Mouse (Mus musculus): ENCODE measurements around the gene C2cd2. TPM values are rescaled to one million over a fixed set of nuclear protein-coding genes. Genes with fewer than 3 reads are reported as not detected.
"Not testable (repeated sequence)": the region's sequence is repeated elsewhere in the genome, so short reads cannot be mapped to it uniquely, and the experiment has no call there.

The C2cd2 gene
- polyA plus RNA-seq (2015; fragmentation: Nextera tagmentation; extraction: Ambion mirVana), result 11.2 and 12.7 TPM in 2 replicates

DNA sequence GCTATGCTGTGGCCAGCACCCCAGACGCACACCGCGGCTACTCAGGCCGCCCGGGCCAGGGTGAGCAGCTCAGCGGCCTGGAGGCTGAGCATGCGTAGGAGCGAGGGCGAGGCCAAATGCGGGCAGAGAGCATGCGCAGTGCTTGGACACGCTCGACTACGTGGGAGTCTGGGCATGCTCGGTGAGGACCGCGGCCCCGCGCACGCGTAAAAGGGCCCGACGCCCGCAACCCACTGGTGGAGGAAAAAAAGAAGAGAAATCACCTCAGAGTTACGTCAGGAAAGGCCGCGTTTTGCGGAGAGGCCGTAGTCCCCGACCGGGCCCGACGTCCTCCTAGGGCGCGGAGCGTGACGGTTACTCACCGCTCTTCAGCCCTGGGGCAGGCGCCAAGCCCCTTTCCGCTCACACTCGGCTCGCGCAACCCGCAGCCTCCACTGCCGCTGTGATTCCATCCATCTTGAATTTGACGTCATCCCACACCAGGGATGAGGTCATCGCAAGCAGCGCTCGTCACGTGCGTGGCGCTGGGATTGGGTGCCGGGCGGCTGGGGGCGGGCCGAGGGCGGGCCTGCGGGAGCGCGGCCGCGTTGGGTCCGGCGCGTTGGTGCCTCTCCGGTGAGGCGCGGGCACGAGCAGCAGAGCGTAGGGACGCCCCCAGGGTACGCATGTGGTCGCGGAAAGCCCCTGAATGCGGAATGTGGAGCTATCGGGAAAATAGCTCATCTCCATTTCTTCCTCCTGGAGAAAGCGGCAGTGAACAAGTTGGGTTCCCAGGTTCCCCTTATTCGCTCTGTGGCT lies at the start of gene C2cd2, which contains the start of gene Zbtb21:
TSS of gene C2cd2 (minus strand) at position 448 of the 798 bp plus-strand sequence.
TSS of gene Zbtb21 (minus strand) at position 472 of the 798 bp plus-strand sequence.
- ATAC-seq, result peak; percentile 99

DNA sequence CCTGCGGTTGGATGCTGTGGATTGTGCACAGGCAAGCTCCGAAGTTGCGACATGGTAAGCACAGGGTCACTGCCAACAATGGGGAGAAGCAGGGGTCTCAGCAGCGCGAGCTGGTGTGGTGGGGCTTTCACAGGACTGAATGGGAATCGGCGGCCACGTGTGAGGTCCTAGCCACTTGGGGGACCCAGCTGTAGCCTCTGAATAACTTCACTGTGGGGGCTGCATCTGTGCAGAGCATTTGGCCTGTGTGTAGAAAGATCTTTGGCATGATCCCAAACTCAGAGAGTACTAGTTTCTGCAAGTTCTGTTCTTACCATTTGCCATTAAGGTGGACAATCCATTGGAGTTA lies 35.0 kb upstream of the C2cd2 start:
- peak; percentile 67 for ATAC-seq
- peak overlapping the region; percentile 51 for H3K9ac ChIP-seq (replicated peaks; ENCODE audit: low read depth, low read length)
- WGBS, result 0% methylated on average over 8 of the region's 8 CpGs
- peak overlapping the region; percentile 81 for H3K4me2 ChIP-seq (ENCODE audit: low read length)
- H3K27me3 ChIP-seq (replicated peaks; ENCODE audit: control insufficient read depth, insufficient read depth, low read length); H3K27ac ChIP-seq (ENCODE audit: low read length); H3K36me3 ChIP-seq (ENCODE audit: control insufficient read depth, insufficient read depth): not testable (repeated sequence)
- peak overlapping the region; percentile 53 for H3K4me3 ChIP-seq (replicated peaks; ENCODE audit: low read length)
- peaks cover 11% of the 10 kb centered on the region for H3K9me3 ChIP-seq (ENCODE audit: control insufficient read depth, low read length)
- H3K4me1 ChIP-seq (replicated peaks; ENCODE audit: control insufficient read depth, insufficient read depth, low read length), result peaks cover 12% of the 10 kb centered on the region

More for the DNA sequence above, at the start of gene C2cd2, which contains the start of gene Zbtb21:
- H3K4me1 ChIP-seq (replicated peaks; ENCODE audit: control insufficient read depth, insufficient read depth, low read length), result peaks cover 16% of the 10 kb centered on the region
- H3K4me3 ChIP-seq (replicated peaks; ENCODE audit: low read length), result peak within 1 kb of the TSS; percentile 93
- H3K36me3 ChIP-seq (ENCODE audit: control insufficient read depth, insufficient read depth), result no peaks in the 10 kb centered on the region
- peak within 1 kb of the TSS; percentile 99 for H3K27ac ChIP-seq (ENCODE audit: low read length)
- WGBS, result under 1% methylated on average over 78 of the region's 78 CpGs
- H3K27me3 ChIP-seq (replicated peaks; ENCODE audit: control insufficient read depth, insufficient read depth, low read length), result no peaks in the 10 kb centered on the region
- no peaks in the 10 kb centered on the region for H3K9me3 ChIP-seq (ENCODE audit: control insufficient read depth, low read length)
- H3K4me2 ChIP-seq (ENCODE audit: low read length), result peak within 1 kb of the TSS; percentile 91
- peak within 1 kb of the TSS; percentile 95 for H3K9ac ChIP-seq (replicated peaks; ENCODE audit: low read depth, low read length)

DNA sequence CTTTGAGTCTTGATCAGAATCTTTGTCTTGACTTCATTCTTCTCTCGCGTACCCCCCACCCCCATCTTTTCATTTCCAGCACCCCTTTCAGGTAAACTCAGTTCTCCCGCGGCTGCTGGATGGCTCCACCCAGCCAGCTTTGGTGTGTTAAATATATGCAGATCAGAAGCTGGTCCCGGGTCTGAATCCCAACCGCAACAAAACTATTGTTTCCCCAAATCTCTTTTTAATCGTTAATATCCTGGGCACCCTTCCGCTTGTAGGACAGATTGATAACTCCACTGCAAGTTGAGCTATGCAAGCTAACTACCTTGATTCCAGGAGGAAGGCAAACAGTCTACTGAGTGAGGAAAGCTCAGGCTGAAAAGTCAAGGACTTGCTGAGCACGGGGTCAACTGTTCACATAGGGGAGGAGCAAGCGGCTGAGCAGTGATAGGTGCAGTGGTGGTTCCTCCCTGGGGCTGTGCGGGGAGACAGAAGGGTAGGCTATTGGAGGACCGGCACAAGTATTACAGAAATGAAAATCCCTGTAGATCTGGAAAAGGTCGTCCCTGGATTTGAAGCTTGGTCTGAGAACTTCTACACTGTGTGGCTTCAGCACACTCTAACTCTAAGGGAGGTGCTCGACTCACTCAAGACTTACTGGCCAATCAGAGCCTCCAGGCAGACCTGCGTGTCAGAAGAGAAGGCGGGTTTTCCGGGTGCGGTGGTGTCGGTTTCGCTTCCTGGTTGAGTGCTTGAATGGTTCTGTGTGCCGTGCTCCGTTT lies 34.4 kb upstream of the C2cd2 start, which contains the start of gene B230307C23Rik:
TSS of gene B230307C23Rik (plus strand) at position 700 of the 767 bp plus-strand sequence.
- H3K4me3 ChIP-seq (replicated peaks; ENCODE audit: low read length), result peak within 1 kb of the TSS; percentile 53
- H3K27me3 ChIP-seq (replicated peaks; ENCODE audit: control insufficient read depth, insufficient read depth, low read length), result no peaks in the 10 kb centered on the region
- 4% methylated on average over 22 of the region's 22 CpGs for WGBS
- peak; percentile 100 for ATAC-seq
- peak within 1 kb of the TSS; percentile 81 for H3K4me2 ChIP-seq (ENCODE audit: low read length)
- peaks cover 12% of the 10 kb centered on the region for H3K4me1 ChIP-seq (replicated peaks; ENCODE audit: control insufficient read depth, insufficient read depth, low read length)
- H3K36me3 ChIP-seq (ENCODE audit: control insufficient read depth, insufficient read depth), result peaks cover 4% of the 10 kb centered on the region; the same call in 1 of the 2 replicates
- no peak within 1 kb of the TSS for H3K27ac ChIP-seq (ENCODE audit: low read length)
- H3K9ac ChIP-seq (replicated peaks; ENCODE audit: low read depth, low read length), result peak within 1 kb of the TSS; percentile 51
- H3K9me3 ChIP-seq (ENCODE audit: control insufficient read depth, low read length), result peaks cover 7% of the 10 kb centered on the region

DNA sequence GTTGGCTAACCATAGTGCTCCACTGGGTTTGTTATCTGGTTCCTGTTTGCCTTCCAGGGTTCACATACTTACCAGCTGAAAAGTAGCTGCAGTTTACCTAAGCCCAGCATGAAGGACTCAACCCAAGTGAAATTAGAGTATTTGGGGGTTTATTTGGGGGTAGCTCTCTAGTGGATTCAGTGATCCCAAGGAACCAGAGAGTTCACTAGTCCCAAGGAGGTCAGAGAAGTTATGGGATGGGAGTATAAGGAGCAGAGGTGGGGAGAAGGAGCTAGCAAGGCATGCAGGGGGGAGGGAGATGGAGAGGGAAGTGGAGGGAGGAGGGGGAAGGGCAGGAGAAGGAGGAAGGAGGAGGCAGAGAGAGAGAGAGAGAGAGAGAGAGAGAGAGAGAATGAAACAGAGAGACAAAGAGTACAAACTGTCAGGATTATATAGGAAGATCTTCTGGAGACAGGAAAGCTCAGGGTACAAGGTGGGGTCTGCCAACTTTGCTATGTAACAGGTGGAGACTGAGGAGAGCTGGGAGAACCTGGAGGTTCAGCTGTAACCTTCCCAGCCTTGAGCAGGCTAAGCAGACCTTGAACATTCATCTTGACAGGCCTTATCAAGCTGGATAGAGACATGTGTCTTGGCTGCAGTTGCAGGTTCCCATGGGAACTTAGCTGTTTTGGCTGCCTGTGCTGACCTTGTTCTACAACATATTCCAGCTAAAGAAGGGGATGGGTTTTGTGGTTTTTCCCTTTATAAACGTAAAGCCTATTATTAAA lies 33.6 kb upstream of the C2cd2 start:
- 7% methylated on average over 1 of the region's 1 CpGs for WGBS
- no peak overlapping the region for H3K9ac ChIP-seq (replicated peaks; ENCODE audit: low read depth, low read length)
- H3K27ac ChIP-seq (ENCODE audit: low read length), result no peak overlapping the region
- peaks cover 12% of the 10 kb centered on the region for H3K4me1 ChIP-seq (replicated peaks; ENCODE audit: control insufficient read depth, insufficient read depth, low read length)
- ATAC-seq, result no peak
- peaks cover 4% of the 10 kb centered on the region; the same call in 1 of the 2 replicates for H3K36me3 ChIP-seq (ENCODE audit: control insufficient read depth, insufficient read depth)
- no peaks in the 10 kb centered on the region for H3K27me3 ChIP-seq (replicated peaks; ENCODE audit: control insufficient read depth, insufficient read depth, low read length)
- H3K4me3 ChIP-seq (replicated peaks; ENCODE audit: low read length), result peak overlapping the region; percentile 53
- H3K9me3 ChIP-seq (ENCODE audit: control insufficient read depth, low read length), result peaks cover 7% of the 10 kb centered on the region
- peak overlapping the region; percentile 81 for H3K4me2 ChIP-seq (ENCODE audit: low read length)

DNA sequence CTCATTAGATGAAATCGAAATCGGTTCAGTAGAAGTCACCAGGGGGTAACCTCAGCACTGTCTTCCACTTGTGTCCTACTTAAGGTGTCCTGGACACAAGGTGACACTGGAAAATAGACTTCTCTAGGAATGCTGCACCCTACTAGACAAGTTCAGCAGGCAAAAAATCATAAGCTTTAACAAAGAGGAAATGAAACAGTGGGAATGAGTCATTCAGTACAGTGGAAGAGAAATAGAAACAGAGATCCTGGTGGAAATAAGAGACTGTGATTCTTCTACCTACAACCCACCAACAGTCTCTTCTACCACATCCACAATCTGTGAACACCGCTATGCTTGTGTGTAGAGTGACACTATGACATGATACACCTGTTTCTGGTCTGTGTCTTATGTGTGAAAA lies 30.1 kb upstream of the C2cd2 start:
- H3K4me2 ChIP-seq (ENCODE audit: low read length); H3K4me3 ChIP-seq (replicated peaks; ENCODE audit: low read length); H3K36me3 ChIP-seq (ENCODE audit: control insufficient read depth, insufficient read depth); H3K27me3 ChIP-seq (replicated peaks; ENCODE audit: control insufficient read depth, insufficient read depth, low read length); H3K9ac ChIP-seq (replicated peaks; ENCODE audit: low read depth, low read length); ATAC-seq; H3K27ac ChIP-seq (ENCODE audit: low read length); H3K4me1 ChIP-seq (replicated peaks; ENCODE audit: control insufficient read depth, insufficient read depth, low read length); H3K9me3 ChIP-seq (ENCODE audit: control insufficient read depth, low read length): not testable (repeated sequence)
- 75% methylated on average over 3 of the region's 3 CpGs for WGBS

DNA sequence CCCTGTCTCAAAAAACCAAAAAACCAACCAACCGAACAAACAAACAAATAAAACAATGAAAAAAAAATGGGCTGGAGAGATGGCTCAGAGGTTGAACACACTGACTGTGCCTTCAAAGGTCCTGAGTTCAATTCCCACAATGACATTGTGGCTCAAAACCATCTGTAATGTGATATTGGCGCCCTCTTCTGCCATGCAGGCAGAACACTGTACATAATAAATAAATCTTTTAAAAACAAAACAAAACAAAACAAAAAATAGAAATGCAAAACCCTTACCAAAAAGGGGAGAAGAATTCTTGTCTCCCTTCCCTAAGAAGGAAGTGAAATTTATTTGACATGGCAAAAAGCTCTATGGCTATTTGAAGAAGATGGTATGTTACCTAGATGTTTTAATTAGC lies 29.1 kb upstream of the C2cd2 start:
- Histone ChIP-seq H3K9ac (replicated peaks; ENCODE audit: low read depth, low read length) (no peak overlapping the region), H3K27ac (ENCODE audit: low read length) (no peak overlapping the region), H3K36me3 (ENCODE audit: control insufficient read depth, insufficient read depth) (no peaks in the 10 kb centered on the region), H3K4me2 (ENCODE audit: low read length) (no peak overlapping the region), H3K4me1 (replicated peaks; ENCODE audit: control insufficient read depth, insufficient read depth, low read length) (peaks cover 5% of the 10 kb centered on the region), H3K9me3 (ENCODE audit: control insufficient read depth, low read length) (no peaks in the 10 kb centered on the region), H3K4me3 (replicated peaks; ENCODE audit: low read length) (no peak overlapping the region), H3K27me3 (replicated peaks; ENCODE audit: control insufficient read depth, insufficient read depth, low read length) (no peaks in the 10 kb centered on the region)
- ATAC-seq, result no peak
- 79% methylated on average over 2 of the region's 2 CpGs for WGBS

DNA sequence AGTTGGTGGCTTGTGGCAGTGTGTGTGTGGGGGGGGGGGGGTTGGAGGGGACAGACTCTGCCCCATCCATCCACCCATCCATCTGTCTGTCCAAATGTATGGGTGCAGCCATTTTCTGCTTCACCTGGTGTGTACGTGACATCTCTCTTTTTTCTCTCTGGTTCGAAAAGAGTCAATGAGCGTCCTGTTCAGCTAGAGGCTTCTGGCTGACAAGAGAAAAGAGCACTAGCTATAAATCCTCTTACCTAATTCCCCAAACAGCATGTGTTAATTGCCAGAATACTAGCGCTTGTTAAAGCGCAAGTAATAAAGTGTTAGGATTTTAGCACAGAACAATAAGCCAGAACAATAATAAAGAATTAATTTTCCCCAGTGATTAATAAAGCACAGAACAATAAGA lies 22.2 kb upstream of the C2cd2 start:
- Histone ChIP-seq H3K9ac (replicated peaks; ENCODE audit: low read depth, low read length) (no peak overlapping the region), H3K9me3 (ENCODE audit: control insufficient read depth, low read length) (no peaks in the 10 kb centered on the region), H3K4me2 (ENCODE audit: low read length) (no peak overlapping the region), H3K4me3 (replicated peaks; ENCODE audit: low read length) (no peak overlapping the region), H3K4me1 (replicated peaks; ENCODE audit: control insufficient read depth, insufficient read depth, low read length) (no peaks in the 10 kb centered on the region), H3K36me3 (ENCODE audit: control insufficient read depth, insufficient read depth) (no peaks in the 10 kb centered on the region), H3K27ac (ENCODE audit: low read length) (no peak overlapping the region), H3K27me3 (replicated peaks; ENCODE audit: control insufficient read depth, insufficient read depth, low read length) (no peaks in the 10 kb centered on the region)
- no peak for ATAC-seq
- 26% methylated on average over 5 of the region's 5 CpGs for WGBS

DNA sequence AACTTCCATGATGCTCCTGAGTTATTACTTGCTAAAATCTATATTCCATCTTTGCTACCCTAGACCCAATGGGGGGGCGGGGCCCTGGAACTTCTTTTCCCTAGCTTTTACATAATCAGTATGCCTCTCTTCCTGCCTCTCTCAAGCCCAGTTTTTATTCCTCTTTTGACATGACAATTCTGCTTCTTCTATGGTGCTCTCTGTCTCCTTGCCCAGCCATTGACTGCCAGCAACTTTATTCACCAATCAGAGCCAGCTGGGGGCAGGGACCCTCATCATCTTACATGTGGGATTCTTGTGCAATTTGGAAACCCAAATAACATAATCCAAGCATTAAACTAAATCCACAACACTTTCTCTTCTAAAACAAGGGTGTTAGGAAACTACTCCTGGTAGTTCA lies 19.0 kb upstream of the C2cd2 start:
- H3K36me3 ChIP-seq (ENCODE audit: control insufficient read depth, insufficient read depth), result no peaks in the 10 kb centered on the region
- 93% methylated on average over 1 of the region's 1 CpGs for WGBS
- no peak overlapping the region for H3K27ac ChIP-seq (ENCODE audit: low read length)
- H3K4me2 ChIP-seq (ENCODE audit: low read length), result no peak overlapping the region
- no peaks in the 10 kb centered on the region for H3K4me1 ChIP-seq (replicated peaks; ENCODE audit: control insufficient read depth, insufficient read depth, low read length)
- H3K9ac ChIP-seq (replicated peaks; ENCODE audit: low read depth, low read length), result no peak overlapping the region
- no peaks in the 10 kb centered on the region for H3K9me3 ChIP-seq (ENCODE audit: control insufficient read depth, low read length)
- no peaks in the 10 kb centered on the region for H3K27me3 ChIP-seq (replicated peaks; ENCODE audit: control insufficient read depth, insufficient read depth, low read length)
- no peak for ATAC-seq
- no peak overlapping the region for H3K4me3 ChIP-seq (replicated peaks; ENCODE audit: low read length)

DNA sequence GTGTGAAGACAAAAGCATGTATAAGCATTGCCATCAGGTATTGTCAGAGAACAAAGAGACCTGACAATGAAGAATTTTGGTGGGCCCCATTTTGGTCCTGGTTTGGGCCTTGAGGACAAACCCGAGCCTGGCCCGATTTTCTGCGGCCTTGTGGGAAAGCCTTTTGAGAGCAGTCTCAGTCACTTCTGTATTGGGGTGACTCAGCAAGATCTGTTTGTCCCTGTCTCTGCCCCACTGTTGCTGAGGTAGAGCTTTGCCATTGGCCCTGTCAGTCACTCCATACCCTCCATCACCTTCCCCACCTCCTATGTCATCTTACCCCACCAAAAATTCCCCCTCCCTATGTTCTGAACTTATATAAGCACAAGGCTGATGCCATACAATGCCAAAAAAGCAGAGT lies 15.3 kb upstream of the C2cd2 start:
- no peaks in the 10 kb centered on the region for H3K9me3 ChIP-seq (ENCODE audit: control insufficient read depth, low read length)
- ATAC-seq, result no peak
- no peaks in the 10 kb centered on the region for H3K4me1 ChIP-seq (replicated peaks; ENCODE audit: control insufficient read depth, insufficient read depth, low read length)
- H3K9ac ChIP-seq (replicated peaks; ENCODE audit: low read depth, low read length), result no peak overlapping the region
- no peaks in the 10 kb centered on the region for H3K27me3 ChIP-seq (replicated peaks; ENCODE audit: control insufficient read depth, insufficient read depth, low read length)
- no peaks in the 10 kb centered on the region for H3K36me3 ChIP-seq (ENCODE audit: control insufficient read depth, insufficient read depth)
- H3K27ac ChIP-seq (ENCODE audit: low read length), result no peak overlapping the region
- WGBS, result 91% methylated on average over 3 of the region's 3 CpGs
- no peak overlapping the region for H3K4me2 ChIP-seq (ENCODE audit: low read length)
- H3K4me3 ChIP-seq (replicated peaks; ENCODE audit: low read length), result no peak overlapping the region

Data from forebrain, embryonic 16.5 days (tissue).